Mouse (Mus musculus): Measurements from ENCODE around the gene Hip1.

GRCm38 (mm10) chr5:135410266-135410665, 134.7 kb downstream of the Hip1 start:
- TF ChIP-seq CTCF (IDR thresholded peaks at IDR 0.05; ENCODE audit: low read depth, low read length) (no peak), POLR2A (IDR thresholded peaks at IDR 0.05; ENCODE audit: insufficient read depth, low read length) (no peak), EP300 (IDR thresholded peaks at IDR 0.05; ENCODE audit: insufficient read depth, low read depth, low read length) (no peak)

Data from ES-Bruce4 (cell line).